Mouse (Mus musculus) layer of hippocampus, adult 2 months (tissue): Measurements from ENCODE around the gene Mtor. TPM values are rescaled to one million over a fixed set of nuclear protein-coding genes. Genes with fewer than 3 reads are reported as not detected.

ENCODE experiments used
- DNase-seq, 2 experiments: peaks; one replicate each; pipeline ENCODE4 v3.0.0; 2022; ENCODE audit warnings: low spot score in 2 of 2
- H3K27ac ChIP-seq: fragments of 200-600 bp; 2 replicates; pipeline ENCODE4 v1.8.1; 2022
- H3K4me3 ChIP-seq: fragments of 200-600 bp; 2 replicates; pipeline ENCODE4 v1.8.1; 2022; ENCODE audit warnings: mild to moderate bottlenecking
- CTCF ChIP-seq: fragments of 200-600 bp; conservative IDR thresholded peaks from 2 replicates; pipeline ENCODE4 v1.8.1; 2022; ENCODE audit warnings: antibody characterized with exemption, mild to moderate bottlenecking, moderate library complexity
- long read RNA-seq, 2 experiments: library from polyadenylated mRNA; stranded (forward); transcript quantifications; one replicate each; pipeline ENCODE4 v2.0.0; 2021; ENCODE audit warnings: borderline mapping rate in 2 of 2
- total RNA-seq, 2 experiments: library from RNA; stranded (reverse); gene quantifications; 2 replicates each; pipeline ENCODE4 v1.2.3; 2021

Mtor gene
- 100 to 1,000 TPM in 1 of 2 experiments, 10 to 100 TPM in 1; 95.2 to 100 TPM for total RNA-seq
- long read RNA-seq, experiment 1, full-length matches to known transcripts, result 13 of 44 reads
- long read RNA-seq, experiment 1, partial matches to known transcripts, result 24 of 44 reads
- long read RNA-seq, experiment 1, other reads (novel, unspliced or antisense), result 7 of 44 reads
- long read RNA-seq, experiment 2, full-length matches to known transcripts, result 10 of 43 reads
- long read RNA-seq, experiment 2, partial matches to known transcripts, result 29 of 43 reads
- long read RNA-seq, experiment 2, other reads (novel, unspliced or antisense), result 4 of 43 reads

- Histone ChIP-seq H3K27ac (peak within 1 kb of the TSS; percentile 89), H3K4me3 (peak within 1 kb of the TSS; percentile 93)
- TF ChIP-seq CTCF, result no peak
- peak; percentile 92 to 98 for DNase-seq
Measured at GRCm38 (mm10) chr4:148448179-148448852, at the start of gene Mtor. Gene Mtor, plus strand, starts transcription at chr4:148448611.

GRCm38 (mm10) chr4:148399437-148400094 is 48.8 kb upstream of the Mtor start:
- no peak for DNase-seq
- Histone ChIP-seq H3K27ac (no peak overlapping the region), H3K4me3 (no peak overlapping the region)
- TF ChIP-seq CTCF, result peak; percentile 31

GRCm38 (mm10) chr4:148403402-148403801 is 45.0 kb upstream of the Mtor start:
- Histone ChIP-seq H3K4me3 (no peak overlapping the region), H3K27ac (no peak overlapping the region)
- DNase-seq, result no peak
- TF ChIP-seq CTCF, result no peak

GRCm38 (mm10) chr4:148404748-148405147 is 43.7 kb upstream of the Mtor start:
- no peak for DNase-seq
- H3K4me3 ChIP-seq, result no peak overlapping the region
- TF ChIP-seq CTCF, result no peak
- H3K27ac ChIP-seq, result no peak overlapping the region

GRCm38 (mm10) chr4:148405255-148405788 is 43.1 kb upstream of the Mtor start:
- Histone ChIP-seq H3K27ac (no peak overlapping the region), H3K4me3 (no peak overlapping the region)
- no peak for TF ChIP-seq CTCF
- DNase-seq, result no peak

GRCm38 (mm10) chr4:148408256-148408975 is 40.0 kb upstream of the Mtor start:
- no peak for DNase-seq
- H3K27ac ChIP-seq, result no peak overlapping the region
- TF ChIP-seq CTCF, result no peak
- no peak overlapping the region for H3K4me3 ChIP-seq

- TF ChIP-seq CTCF, result no peak
- no peak overlapping the region for H3K27ac ChIP-seq
Measured at GRCm38 (mm10) chr4:148415575-148415974, 32.8 kb upstream of the Mtor start.

GRCm38 (mm10) chr4:148417074-148417526 is 31.3 kb upstream of the Mtor start:
- TF ChIP-seq CTCF, result no peak
- no peak for DNase-seq
- H3K4me3 ChIP-seq, result no peak overlapping the region
- H3K27ac ChIP-seq, result no peak overlapping the region

More at GRCm38 (mm10) chr4:148415575-148415974, 32.8 kb upstream of the Mtor start:
- H3K4me3 ChIP-seq, result no peak overlapping the region
- no peak for DNase-seq

GRCm38 (mm10) chr4:148417559-148417958 is 30.9 kb upstream of the Mtor start:
- TF ChIP-seq CTCF, result no peak
- no peak for DNase-seq
- no peak overlapping the region for H3K4me3 ChIP-seq
- H3K27ac ChIP-seq, result peak overlapping the region; percentile 5; the same call in 1 of the 2 replicates

GRCm38 (mm10) chr4:148426950-148427850 is 21.2 kb upstream of the Mtor start:
- Histone ChIP-seq H3K27ac (peak overlapping the region; percentile 28; the same call in 1 of the 2 replicates), H3K4me3 (no peak overlapping the region)
- TF ChIP-seq CTCF, result peak; percentile 63
- no peak for DNase-seq

- no peak for DNase-seq
- Histone ChIP-seq H3K4me3 (no peak overlapping the region), H3K27ac (no peak overlapping the region)
- no peak for TF ChIP-seq CTCF
Measured at GRCm38 (mm10) chr4:148428544-148428943, 19.9 kb upstream of the Mtor start.
